Mouse (Mus musculus) cerebellum, postnatal 25 days (tissue): ENCODE results near the gene Tuba1c.
"Not testable (repeated sequence)": the region's sequence is repeated elsewhere in the genome, so short reads cannot be mapped to it uniquely, and the experiment has no call there.

Experiments
- DNase-seq, 2 experiments: peaks; one replicate each; pipeline ENCODE4 v3.0.0; 2021; ENCODE audit warnings: mixed read lengths in 2 of 2

Gene Tuba1c

GRCm38 (mm10) chr15:99074019-99074599 lies 44.4 kb downstream of the Tuba1c start, which contains the start of gene Troap:
TSS of gene Troap (plus strand) at chr15:99074575.
- DNase-seq, result no peak

GRCm38 (mm10) chr15:99074600-99075333 lies 45.1 kb downstream of the Tuba1c start:
- peak; percentile 99 for DNase-seq

DNA sequence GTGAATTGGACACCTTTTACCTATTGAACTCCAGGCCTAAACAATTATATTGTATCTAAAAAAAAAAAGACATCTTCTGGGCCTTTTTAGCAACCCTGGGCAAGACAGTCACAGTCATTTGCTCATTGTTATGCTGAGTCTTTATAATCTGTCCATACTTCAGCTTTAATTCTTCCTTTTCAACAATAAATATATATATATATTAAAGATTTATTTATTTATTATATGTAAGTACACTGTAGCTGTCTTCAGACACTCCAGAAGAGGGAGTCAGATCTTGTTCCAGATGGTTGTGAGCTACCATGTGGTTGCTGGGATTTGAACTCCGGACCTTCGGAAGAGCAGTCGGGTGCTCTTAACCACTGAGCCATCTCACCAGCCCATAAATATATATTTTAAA lies 46.3 kb downstream of the Tuba1c start:
- not testable (repeated sequence) for DNase-seq

DNA sequence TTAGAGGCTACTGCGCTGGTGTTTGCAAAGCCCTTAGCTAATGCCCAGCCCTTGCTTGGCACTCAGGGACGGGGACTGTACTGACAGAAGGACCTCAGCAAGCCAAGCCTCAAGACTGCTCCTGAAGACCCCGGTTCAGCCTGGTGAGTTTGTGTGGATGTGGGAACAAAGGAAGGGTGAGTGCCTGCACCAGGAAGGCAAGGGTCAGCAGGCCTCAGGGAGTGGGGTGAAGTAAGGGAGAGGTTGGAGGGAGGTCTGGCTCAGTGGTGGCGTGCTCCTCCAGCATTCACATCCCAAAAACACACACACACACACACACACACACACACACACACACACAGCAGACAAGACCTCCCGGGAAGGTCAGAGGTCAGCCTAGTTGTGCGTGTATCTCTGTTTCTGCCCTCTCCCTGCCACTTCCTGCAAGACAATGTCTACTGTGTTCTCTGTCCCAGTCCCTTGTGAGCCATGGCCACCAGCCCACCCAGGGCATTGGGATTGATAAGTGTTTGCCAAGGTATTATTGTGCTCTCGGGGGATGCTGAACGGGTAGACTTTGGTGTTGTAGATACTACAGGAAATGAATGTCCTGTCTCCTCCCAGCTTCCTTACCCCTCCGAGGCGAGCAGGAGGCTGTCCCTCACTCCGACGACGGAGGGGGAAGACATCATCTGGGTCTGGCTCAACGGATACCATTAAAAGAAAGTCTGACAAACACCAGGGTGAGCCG lies 48.7 kb downstream of the Tuba1c start:
- no peak for DNase-seq

- DNase-seq, result no peak
Observed at GRCm38 (mm10) chr15:99079804-99080203, 50.1 kb downstream of the Tuba1c start.

GRCm38 (mm10) chr15:99082322-99082721 lies 52.6 kb downstream of the Tuba1c start:
- no peak for DNase-seq

GRCm38 (mm10) chr15:99082840-99083239 lies 53.1 kb downstream of the Tuba1c start:
- no peak for DNase-seq

DNA sequence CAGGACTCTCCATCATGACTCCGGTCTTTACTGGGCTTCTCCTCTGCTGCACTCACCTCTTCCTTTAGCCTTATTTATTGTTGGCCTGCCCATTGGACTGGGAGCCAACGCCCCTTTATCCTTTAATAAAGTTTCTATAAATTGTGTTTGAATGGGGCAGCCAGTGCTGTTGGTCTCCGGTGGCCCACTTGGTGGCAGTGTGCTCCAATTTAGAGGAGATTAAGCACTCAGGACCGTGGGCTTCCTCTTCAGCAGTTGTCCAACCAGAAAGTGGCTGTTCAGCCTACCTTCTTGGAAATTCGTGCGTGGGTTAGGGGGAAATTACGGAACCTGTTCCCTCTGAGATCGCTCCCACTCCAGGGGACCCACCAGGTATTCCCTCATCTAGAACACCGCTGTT lies 53.6 kb downstream of the Tuba1c start:
- peak in 1 of 2 experiments; percentile 62 for DNase-seq

- DNase-seq, result no peak
Observed at GRCm38 (mm10) chr15:99083867-99084557, 54.3 kb downstream of the Tuba1c start.

- no peak for DNase-seq
Observed at GRCm38 (mm10) chr15:99084618-99085017, 54.9 kb downstream of the Tuba1c start.

DNA sequence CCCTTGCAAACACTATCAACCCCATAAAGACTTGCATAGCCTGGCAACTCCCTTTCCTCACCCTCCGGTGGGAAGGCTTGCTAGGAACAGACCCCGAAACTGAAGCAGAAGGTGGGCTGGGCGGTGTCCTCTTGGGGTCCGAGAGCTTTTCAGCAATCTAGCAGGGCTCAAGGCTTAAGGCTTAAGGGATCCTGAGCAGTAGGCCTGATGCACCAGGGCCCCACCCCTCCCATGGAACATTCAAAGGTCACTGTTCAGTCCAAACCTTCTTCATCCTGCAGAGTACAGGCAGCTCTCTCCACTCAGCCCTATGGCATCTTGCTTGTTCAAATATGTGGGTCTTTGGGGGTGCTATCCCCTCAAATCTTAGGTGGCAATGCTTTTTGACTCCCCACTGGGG lies 56.3 kb downstream of the Tuba1c start:
- no peak for DNase-seq

- peak in 1 of 2 experiments; percentile 39 for DNase-seq
Observed at GRCm38 (mm10) chr15:99087253-99088075, 57.8 kb downstream of the Tuba1c start, which contains the start of gene C1ql4. TSS of gene C1ql4 (minus strand) at chr15:99087817.
